Mouse (Mus musculus) cerebellum, adult 9-10 months (tissue): Measurements from ENCODE around the gene Sgms1.
"Not testable (repeated sequence)": the region's sequence is repeated elsewhere in the genome, so short reads cannot be mapped to it uniquely, and the experiment has no call there.

Experiments
- DNase-seq: peaks from one replicate; pipeline ENCODE4 v3.0.0; 2022

Gene Sgms1

GRCm38 (mm10) chr19:32322429-32323035, 67.0 kb downstream of the Sgms1 start:
- DNase-seq, result peak; percentile 79

DNA sequence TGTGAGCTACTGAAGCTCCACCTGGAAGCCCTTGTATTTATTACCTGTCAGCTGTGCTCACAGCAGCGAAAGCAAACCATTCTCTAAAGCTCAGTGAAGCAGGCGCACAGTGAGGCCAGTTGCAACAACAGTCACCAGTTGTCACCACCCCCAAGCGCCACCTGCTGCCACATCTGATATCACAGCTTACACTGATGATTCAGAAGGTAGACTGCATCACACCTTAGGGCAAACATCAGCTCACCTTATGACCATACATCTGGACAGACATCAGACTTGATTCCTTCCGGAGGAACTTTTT, 69.2 kb downstream of the Sgms1 start:
- DNase-seq, result no peak

GRCm38 (mm10) chr19:32319531-32320365, 69.8 kb downstream of the Sgms1 start:
- no peak for DNase-seq

DNA sequence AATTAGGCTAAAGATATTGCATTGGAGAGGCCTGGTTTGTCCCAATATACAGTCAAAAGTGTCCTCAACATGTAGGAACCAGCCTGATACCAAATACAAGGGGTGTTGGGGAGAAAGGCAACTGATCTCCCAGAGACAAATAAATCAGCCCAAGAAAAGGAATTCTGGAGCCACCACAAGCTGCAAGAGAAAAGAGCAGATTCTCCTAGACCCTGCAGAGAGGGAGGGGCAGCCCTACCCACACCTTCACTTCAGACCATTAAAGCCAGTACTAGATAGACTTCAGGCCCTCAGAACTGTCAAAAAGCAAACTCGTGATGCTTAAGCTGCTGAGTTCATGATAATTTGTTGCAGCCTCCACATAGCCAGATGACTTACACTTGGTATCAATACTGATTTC, 70.5 kb downstream of the Sgms1 start:
- no peak for DNase-seq

- not testable (repeated sequence) for DNase-seq
These were observed 72.2 kb downstream of the Sgms1 start for GRCm38 (mm10) chr19:32317347-32317746.

GRCm38 (mm10) chr19:32313304-32313703, 76.2 kb downstream of the Sgms1 start:
- DNase-seq, result peak; percentile 41

- DNase-seq, result no peak
These were observed 77.8 kb downstream of the Sgms1 start for GRCm38 (mm10) chr19:32311762-32312161.

- DNase-seq, result no peak
These were observed 78.5 kb downstream of the Sgms1 start for GRCm38 (mm10) chr19:32311063-32311462.

DNA sequence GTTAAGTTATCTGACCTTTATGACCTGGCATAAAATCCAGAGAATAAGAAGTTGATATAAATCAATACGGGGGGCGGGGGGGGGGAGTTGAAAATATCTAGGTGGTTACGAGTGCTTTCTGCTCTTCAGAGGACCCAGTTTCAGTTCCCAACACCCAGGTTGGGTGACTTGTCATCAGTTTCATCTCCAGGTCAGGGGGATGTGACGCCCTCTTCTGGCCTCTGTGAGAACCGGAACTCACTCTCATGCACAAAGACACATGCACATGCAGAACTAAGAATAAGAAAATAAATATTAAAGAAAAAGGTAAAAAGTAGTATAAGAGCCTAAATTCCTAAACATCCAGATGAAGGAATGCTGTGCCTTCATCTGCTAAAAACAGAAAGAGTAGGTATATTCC, 79.0 kb downstream of the Sgms1 start:
- no peak for DNase-seq

GRCm38 (mm10) chr19:32309346-32309745, 80.2 kb downstream of the Sgms1 start:
- no peak for DNase-seq

GRCm38 (mm10) chr19:32308311-32308710, 81.2 kb downstream of the Sgms1 start:
- no peak for DNase-seq

GRCm38 (mm10) chr19:32304898-32305297, 84.6 kb downstream of the Sgms1 start:
- DNase-seq, result no peak

- DNase-seq, result no peak
These were observed 85.3 kb downstream of the Sgms1 start for GRCm38 (mm10) chr19:32304008-32304873.

DNA sequence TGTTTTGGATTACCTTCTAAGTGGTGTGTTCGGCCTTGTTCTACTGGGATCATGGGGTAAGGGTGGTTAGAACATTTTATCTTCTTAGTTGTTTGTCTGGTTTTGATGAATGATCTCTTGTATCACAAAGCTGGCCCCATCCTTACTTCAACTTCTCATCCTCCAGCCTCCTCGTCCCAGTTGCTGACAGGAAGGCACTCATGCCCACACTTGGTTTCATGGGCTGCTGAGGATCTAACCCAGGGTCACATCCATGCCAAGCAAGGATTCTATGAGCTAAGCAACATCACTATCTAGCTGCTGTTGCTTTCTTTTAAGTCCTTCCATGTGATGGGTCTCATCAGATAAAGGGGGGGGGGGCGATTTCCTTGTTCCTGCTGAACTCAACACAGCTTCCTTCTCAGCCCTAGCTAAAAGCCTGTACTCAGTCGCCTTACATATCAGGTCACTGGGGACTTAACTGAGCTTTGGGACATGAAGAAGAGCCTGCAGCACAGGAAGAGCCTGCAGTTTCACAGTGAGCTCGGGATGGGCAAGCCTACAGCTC, 86.6 kb downstream of the Sgms1 start:
- no peak for DNase-seq

DNA sequence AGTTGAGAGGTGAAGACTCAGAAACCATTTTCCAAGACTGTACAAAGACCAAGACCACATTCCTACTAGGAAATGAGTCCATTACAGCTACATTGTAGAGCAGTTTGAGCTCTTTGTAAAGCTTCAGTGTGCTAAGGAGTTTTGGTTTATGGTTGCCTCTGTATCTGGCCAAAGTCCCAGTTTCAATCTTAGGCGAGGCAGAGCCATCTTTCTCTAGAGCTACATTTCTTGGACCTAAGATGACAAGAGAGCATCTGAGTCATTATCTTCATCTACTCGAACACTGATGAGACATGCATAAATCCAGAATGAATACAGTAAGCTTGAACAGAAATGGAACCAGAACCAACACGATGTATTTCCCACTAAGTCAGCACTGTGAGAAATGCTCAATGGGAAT, 87.9 kb downstream of the Sgms1 start:
- DNase-seq, result no peak

DNA sequence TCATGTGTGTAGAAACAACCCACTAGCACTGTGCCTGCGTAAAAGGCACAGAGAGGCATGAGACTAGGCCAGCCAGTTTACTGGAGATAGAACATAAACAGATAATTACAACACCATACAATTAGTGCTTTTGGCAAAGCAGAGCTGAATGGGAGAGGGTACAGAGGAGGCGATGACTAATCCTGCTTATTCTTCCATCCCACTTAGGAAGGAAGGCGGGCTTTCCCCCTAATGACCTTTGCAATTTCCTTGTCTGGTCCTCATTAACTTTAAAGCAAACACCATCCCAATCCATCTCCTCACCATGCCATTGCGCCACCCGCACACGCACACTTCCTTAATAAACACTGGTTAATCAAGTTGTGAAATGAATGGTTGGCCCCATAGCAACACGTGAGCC, 91.3 kb downstream of the Sgms1 start:
- no peak for DNase-seq

- DNase-seq, result no peak
These were observed 92.7 kb downstream of the Sgms1 start for GRCm38 (mm10) chr19:32296863-32297262.

DNA sequence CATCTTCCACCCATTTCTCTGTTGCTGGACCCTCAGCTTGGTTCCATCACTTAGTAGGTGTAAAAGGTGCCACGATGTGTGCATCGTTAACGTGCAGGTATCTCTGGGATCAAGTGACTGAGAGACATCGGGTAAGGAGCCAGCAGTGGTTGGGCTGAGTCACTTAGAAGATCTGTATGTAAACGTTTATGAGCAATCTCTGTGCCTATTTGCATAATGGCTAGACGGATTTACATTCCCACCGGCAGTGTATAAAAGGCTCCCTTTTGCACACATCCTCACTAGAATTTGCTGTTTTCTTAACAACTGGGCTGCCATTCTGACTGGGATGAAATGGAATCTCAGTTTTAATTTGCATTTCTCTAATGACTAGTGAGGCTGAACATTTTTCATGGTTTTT, 93.9 kb downstream of the Sgms1 start:
- DNase-seq, result no peak

GRCm38 (mm10) chr19:32292782-32293776, 96.4 kb downstream of the Sgms1 start:
- no peak for DNase-seq

DNA sequence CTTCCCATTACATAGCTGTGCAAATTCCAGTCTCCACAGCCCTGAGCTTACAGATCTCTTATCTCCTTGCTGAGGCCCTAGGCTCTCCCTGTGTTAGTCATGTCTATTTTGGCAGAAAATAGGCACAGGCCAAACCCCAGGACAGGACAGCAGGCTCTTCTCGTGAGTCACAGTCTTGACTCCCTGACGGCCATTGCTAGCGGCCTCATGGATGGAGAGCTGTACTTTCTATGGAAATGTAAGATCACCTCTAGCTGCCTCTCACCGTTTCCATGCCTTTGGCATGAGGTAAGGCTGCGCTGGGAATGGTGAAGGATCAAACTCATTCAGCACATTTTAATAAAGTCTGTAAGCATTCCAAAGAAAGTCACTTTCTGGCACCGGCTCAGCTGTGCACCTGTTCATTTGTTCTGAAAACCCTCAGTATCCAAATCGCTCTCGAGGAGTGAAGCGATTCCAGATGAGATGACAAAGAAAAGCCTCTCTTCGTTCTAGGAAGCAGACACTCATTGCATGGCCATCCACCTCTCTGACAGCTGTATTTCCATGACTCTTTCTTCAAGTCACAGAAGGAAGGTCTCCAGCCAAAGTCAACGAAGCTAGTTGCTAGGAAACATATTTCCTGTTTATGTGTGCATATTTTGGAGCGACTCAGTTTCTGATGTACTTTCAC, 97.3 kb downstream of the Sgms1 start:
- peak; percentile 62 for DNase-seq

DNA sequence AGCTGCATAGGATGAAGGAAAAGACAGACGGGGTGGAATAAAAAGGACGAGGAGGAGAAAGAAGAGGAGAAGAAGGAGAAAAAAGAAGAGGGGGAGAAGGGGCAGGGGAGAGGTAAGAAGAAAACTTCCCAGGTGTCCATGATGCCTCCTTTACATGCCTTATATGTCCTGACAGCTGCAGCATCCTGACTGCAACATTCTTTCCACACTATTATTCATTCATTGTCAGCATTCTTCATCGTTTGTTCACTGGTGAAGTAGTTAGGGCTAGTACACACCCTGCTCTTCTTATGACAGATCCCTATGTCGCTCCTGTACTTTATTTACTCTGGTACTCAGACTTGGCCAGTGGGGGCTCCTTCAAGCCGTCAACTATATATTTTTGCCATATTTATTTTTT, 98.4 kb downstream of the Sgms1 start:
- no peak for DNase-seq

- DNase-seq, result no peak
These were observed 100.6 kb downstream of the Sgms1 start for GRCm38 (mm10) chr19:32288895-32289294.
